Mouse (Mus musculus) forebrain, embryonic 14.5 days (tissue): ENCODE data around the gene Zbtb7b. TPM values are rescaled to one million over a fixed set of nuclear protein-coding genes. Genes with fewer than 3 reads are reported as not detected.

Source experiments
- ATAC-seq: fragments of 200-750 bp; cut with Nextera tagmentation; 2 replicates; pipeline ENCODE4 v1.8.0; 2017; ENCODE audit warnings: mild to moderate bottlenecking, moderate library complexity
- DNase-seq: peaks from one replicate; pipeline ENCODE4 v3.0.0-alpha.2; 2015; ENCODE audit warnings: low spot score
- H3K27ac ChIP-seq: fragments of 300-500 bp; sonication (generic); 2 replicates; pipeline ENCODE4 v1.5.1; 2014; ENCODE audit warnings: low read depth, mild to moderate bottlenecking, control low read depth, low read length, moderate library complexity
- H3K27me3 ChIP-seq: fragments of 300-500 bp; sonication (generic); replicated peaks from 2 replicates; pipeline ENCODE4 v1.6.1; 2014; ENCODE audit warnings: low read length, control low read depth, mixed read lengths; ENCODE audit not compliant: control insufficient read depth, insufficient read depth
- H3K36me3 ChIP-seq: fragments of 300-500 bp; sonication (generic); 2 replicates; pipeline ENCODE4 v1.6.1; 2014; ENCODE audit warnings: low read length, control low read depth; ENCODE audit not compliant: control insufficient read depth, insufficient read depth
- H3K4me1 ChIP-seq: fragments of 300-500 bp; sonication (generic); 2 replicates; pipeline ENCODE4 v1.6.1; 2014; ENCODE audit warnings: antibody characterized with exemption, low read length, control low read depth; ENCODE audit not compliant: control insufficient read depth, insufficient read depth
- H3K4me2 ChIP-seq: fragments of 300-500 bp; sonication (generic); 2 replicates; pipeline ENCODE4 v1.6.1; 2014; ENCODE audit warnings: mild to moderate bottlenecking, control low read depth, low read length
- H3K4me3 ChIP-seq: fragments of 300-500 bp; sonication (generic); 2 replicates; pipeline ENCODE4 v1.5.1; 2014; ENCODE audit warnings: low read depth, low read length, control low read depth
- H3K9ac ChIP-seq: fragments of 300-500 bp; sonication (generic); 2 replicates; pipeline ENCODE4 v1.6.1; 2014; ENCODE audit warnings: mild to moderate bottlenecking, low read length, control low read depth, moderate library complexity
- H3K9me3 ChIP-seq: fragments of 300-500 bp; sonication (generic); replicated peaks from 2 replicates; pipeline ENCODE4 v1.6.1; 2016; ENCODE audit warnings: low read length, control low read depth, mixed read lengths; ENCODE audit not compliant: control insufficient read depth
- WGBS: fragments of 180-500 bp; shearing (Covaris S2); extraction: QIAGEN DNeasy Blood & Tissue Kit; methylation state at CpG from one replicate; pipeline ENCODE4 v1.1.7; 2014; 5-methylcytosine and 5-hydroxymethylcytosine counted together
- polyA plus RNA-seq: library from polyadenylated mRNA; unstranded; fragments of >200 nt; fragmentation: Nextera tagmentation; extraction: Ambion mirVana; gene quantifications from 2 replicates; pipeline ENCODE4 v1.2.1, GENCODE M21; 2014

Zbtb7b gene
- polyA plus RNA-seq, 1 experiment from 2014 or later, result 0.28 TPM

DNA sequence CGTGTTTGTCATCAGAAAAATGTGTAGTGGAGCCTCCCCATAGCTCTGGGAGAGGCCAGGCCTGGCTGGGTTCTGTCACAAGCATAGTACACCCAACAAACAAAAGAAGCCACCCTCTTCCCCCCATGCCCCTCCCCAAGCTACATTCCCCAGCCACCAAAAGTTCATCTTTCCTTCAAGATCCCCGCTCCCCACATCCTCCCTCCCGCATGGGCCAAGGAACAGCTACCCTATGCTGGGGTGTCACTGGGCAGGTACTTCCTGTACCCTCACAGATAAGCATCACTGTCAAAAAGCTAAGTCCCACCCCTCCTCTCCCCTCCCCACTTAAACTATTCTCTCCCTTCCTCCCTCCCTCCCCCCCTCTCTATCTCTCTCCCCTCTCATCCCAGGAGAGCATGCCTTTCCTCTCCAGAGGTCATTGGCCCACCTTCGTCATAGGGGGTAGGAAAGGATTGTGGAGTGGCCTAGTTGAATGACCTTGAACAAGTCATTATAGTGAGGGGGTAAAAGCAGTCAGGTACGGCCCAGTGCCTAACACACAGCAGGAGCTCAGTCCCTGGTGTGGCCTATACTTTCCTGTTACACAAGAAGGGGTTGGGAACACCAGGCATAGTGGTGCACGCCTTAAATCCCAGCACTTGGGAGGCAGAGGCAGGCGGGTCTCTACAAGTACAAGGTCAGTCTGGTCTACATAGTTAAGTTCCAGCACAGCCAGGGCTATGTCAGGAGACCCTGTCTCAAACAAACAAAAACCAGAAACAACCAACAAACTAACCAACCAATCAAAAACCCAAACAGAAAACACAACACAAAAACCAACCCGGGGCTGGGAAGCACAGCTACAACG, 12.3 kb downstream of the Zbtb7b start:
- Histone ChIP-seq H3K27me3 (no peaks in the 10 kb centered on the region), H3K36me3 (no peaks in the 10 kb centered on the region), H3K9ac (no peak overlapping the region), H3K27ac (no peak overlapping the region), H3K4me3 (no peak overlapping the region), H3K4me2 (no peak overlapping the region), H3K9me3 (no peaks in the 10 kb centered on the region), H3K4me1 (no peaks in the 10 kb centered on the region)
- WGBS, result 90% methylated on average over 9 of the region's 9 CpGs
- ATAC-seq, result no peak
- DNase-seq, result no peak

DNA sequence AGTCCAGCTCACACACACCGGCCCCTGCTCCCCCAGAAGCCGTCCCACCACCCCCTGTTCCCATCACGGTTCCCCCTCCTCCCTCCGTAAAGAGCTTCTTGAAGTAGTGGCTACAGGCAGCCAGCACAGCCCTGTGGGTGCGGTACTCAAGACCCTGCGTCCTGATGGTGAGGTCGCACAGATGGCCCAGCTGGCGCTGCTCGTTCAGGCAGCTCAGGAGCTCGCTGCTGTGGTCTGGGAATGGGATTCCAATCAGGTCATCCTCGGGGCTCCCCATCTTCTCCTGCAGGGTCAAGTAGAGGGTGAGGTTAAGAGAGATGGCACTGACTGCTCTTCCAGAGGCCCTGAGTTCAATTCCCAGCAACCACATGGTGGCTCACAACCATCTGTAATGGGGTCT, 13.3 kb downstream of the Zbtb7b start:
- H3K4me2 ChIP-seq, result no peak overlapping the region
- H3K4me1 ChIP-seq, result no peaks in the 10 kb centered on the region
- no peaks in the 10 kb centered on the region for H3K36me3 ChIP-seq
- ATAC-seq (no peak), DNase-seq (no peak)
- no peak overlapping the region for H3K9ac ChIP-seq
- no peaks in the 10 kb centered on the region for H3K27me3 ChIP-seq
- no peaks in the 10 kb centered on the region for H3K9me3 ChIP-seq
- H3K27ac ChIP-seq, result no peak overlapping the region
- 90% methylated on average over 11 of the region's 11 CpGs for WGBS
- no peak overlapping the region for H3K4me3 ChIP-seq

DNA sequence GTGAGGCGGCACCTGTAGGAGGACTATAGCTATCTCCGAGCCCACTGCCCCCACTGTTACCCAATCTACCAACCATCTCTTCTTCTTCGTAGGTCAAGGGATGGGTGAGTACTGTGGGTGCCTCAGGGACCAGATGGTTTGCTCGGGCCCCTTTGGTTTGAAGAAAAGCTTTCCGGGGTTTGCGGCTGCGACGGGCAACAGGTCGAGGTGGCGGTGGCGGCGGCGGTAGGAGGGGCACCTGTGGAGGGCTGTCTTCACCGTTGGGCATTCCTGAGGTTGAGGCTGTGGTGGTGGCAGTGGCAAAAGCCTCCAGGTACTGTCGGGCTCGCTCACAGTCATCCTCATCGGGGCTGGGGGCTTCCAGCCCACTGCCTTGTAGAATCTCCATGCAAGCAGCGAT, 13.9 kb downstream of the Zbtb7b start:
- 94% methylated on average over 18 of the region's 18 CpGs for WGBS
- H3K4me3 ChIP-seq, result no peak overlapping the region
- no peak overlapping the region for H3K9ac ChIP-seq
- no peaks in the 10 kb centered on the region for H3K9me3 ChIP-seq
- H3K27ac ChIP-seq, result no peak overlapping the region
- no peaks in the 10 kb centered on the region for H3K27me3 ChIP-seq
- ATAC-seq (no peak), DNase-seq (no peak)
- no peaks in the 10 kb centered on the region for H3K4me1 ChIP-seq
- no peaks in the 10 kb centered on the region for H3K36me3 ChIP-seq
- no peak overlapping the region for H3K4me2 ChIP-seq

DNA sequence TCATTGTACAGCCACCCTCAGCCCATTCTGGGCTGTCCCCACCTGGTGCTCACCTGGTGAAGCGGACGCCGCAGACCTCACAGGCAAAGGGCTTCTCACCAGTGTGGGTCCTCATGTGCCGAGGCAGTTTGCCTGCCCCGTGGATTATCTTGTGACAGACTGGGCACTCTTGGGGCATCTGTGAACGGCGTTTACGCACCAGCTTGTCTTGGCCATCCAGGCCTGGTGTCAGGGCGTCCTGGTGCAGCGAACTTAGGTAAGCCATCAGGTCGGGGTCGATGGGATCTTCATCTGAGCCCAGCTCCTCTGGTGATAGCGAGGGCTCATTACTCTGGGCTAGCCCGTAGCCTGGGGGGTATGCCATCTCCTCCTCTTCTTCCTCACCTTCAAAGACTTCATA, 14.3 kb downstream of the Zbtb7b start:
- ATAC-seq (no peak), DNase-seq (no peak)
- Histone ChIP-seq H3K4me3 (no peak overlapping the region), H3K4me2 (no peak overlapping the region), H3K27ac (no peak overlapping the region), H3K4me1 (no peaks in the 10 kb centered on the region), H3K27me3 (no peaks in the 10 kb centered on the region), H3K36me3 (no peaks in the 10 kb centered on the region), H3K9ac (no peak overlapping the region), H3K9me3 (no peaks in the 10 kb centered on the region)
- WGBS, result 92% methylated on average over 14 of the region's 14 CpGs

DNA sequence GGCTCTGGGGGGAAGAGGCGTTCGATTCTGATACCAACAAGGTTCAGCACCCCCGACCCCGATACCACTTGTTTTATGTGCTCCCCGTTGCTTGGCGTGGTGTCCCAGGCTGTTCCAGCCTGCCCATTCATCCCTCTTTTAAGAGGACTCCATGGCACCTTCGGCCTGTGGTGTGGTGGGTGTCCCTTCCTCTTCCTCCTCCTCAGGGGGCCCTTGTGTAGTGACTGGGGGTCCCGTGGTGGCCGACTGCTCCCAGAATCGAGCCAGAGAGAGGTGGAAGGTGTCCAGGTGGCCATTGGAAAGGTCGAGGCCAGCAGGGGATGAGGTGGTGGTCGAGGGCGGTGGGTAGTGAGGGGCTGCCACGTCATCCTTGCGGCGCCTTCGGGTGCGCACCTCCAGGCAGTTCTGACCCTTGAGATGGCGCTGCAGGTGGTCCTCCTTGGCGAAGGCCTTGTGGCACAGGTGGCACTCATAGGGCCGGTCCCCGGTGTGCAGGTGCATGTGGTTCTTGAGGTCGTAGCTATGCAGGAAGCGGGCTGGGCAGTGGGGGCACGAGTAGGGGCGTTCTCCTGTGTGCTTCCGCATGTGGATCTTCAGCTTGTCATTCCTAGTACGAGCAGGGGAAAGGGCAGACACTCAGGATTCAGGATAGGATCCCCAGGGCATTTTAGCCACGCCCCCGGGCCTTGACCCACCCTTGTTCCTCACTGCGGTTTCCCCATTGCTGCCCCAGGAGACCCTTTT, 15.0 kb downstream of the Zbtb7b start:
- H3K4me1 ChIP-seq, result no peaks in the 10 kb centered on the region
- no peak for DNase-seq
- no peak overlapping the region for H3K27ac ChIP-seq
- WGBS, result 89% methylated on average over 31 of the region's 31 CpGs
- no peaks in the 10 kb centered on the region for H3K36me3 ChIP-seq
- H3K4me2 ChIP-seq, result no peak overlapping the region
- H3K27me3 ChIP-seq, result no peaks in the 10 kb centered on the region
- no peak for ATAC-seq
- no peak overlapping the region for H3K9ac ChIP-seq
- H3K4me3 ChIP-seq, result no peak overlapping the region
- no peaks in the 10 kb centered on the region for H3K9me3 ChIP-seq

DNA sequence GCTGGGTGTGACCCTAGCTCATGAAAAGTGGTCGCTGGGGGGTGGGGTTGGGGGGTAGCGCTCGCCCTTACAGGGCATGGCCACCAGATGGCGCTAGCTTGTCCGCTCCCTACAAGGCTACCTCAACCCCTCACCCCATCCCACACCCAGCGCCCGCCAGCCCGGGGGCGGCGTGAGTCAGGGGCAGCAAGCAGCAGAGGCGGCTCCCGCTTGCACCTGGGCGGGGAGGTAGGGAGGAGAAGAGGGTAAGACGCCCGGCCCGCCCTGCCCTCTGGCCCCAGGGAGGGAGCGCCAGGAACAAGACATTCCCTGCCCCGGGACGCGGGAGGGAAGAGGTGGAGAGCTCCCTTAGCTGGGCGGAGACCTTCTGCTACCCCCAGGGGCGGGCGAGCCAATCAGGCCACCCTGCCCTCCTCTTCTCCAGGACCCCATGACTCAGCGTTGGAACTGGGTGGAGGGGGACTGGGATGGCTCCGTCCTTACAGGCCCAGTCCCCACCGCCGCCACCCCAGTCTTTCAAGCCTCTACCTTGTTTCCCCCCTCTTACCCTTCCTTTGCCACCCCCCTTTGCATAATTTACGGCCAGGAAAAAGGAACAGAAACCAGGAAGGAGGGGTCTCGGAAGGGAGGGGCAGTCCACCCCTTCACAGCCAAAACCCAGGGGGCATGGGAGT, 16.0 kb downstream of the Zbtb7b start:
- DNase-seq (peak; percentile 81), ATAC-seq (peak; percentile 94)
- no peaks in the 10 kb centered on the region for H3K27me3 ChIP-seq
- no peaks in the 10 kb centered on the region for H3K4me1 ChIP-seq
- no peak overlapping the region for H3K27ac ChIP-seq
- 2% methylated on average over 25 of the region's 29 CpGs for WGBS
- peak overlapping the region; percentile 87 for H3K4me2 ChIP-seq
- no peaks in the 10 kb centered on the region for H3K9me3 ChIP-seq
- H3K9ac ChIP-seq, result peak overlapping the region; percentile 72
- H3K4me3 ChIP-seq, result peak overlapping the region; percentile 45
- H3K36me3 ChIP-seq, result no peaks in the 10 kb centered on the region

DNA sequence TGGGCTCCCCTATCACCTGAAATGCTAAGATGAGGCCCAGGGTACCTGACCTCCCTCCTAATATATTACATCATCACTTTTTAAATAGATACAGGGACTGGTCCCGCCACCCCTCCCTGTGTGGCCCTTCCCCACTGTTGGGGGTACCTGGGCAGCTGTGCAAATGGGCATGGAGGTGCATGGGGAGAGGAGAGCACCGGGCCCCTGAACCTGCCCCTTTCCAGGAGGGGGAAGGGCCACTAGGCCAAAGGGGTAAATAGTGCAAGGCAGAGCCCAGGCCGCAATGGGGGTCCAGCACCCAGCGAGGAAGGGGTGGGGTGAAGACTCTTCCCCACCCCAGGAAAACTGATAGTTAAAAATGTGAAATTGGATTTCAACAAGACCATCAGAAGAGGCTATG, 16.7 kb downstream of the Zbtb7b start:
- no peak overlapping the region; the same call in 1 of the 2 replicates for H3K9ac ChIP-seq
- no peaks in the 10 kb centered on the region for H3K4me1 ChIP-seq
- peak overlapping the region; percentile 87; the same call in 1 of the 2 replicates for H3K4me2 ChIP-seq
- H3K9me3 ChIP-seq, result no peaks in the 10 kb centered on the region
- no peaks in the 10 kb centered on the region for H3K36me3 ChIP-seq
- WGBS, result 68% methylated on average over 4 of the region's 4 CpGs
- ATAC-seq, result peak; percentile 41
- DNase-seq, result no peak
- H3K4me3 ChIP-seq, result no peak overlapping the region
- no peak overlapping the region for H3K27ac ChIP-seq
- no peaks in the 10 kb centered on the region for H3K27me3 ChIP-seq

DNA sequence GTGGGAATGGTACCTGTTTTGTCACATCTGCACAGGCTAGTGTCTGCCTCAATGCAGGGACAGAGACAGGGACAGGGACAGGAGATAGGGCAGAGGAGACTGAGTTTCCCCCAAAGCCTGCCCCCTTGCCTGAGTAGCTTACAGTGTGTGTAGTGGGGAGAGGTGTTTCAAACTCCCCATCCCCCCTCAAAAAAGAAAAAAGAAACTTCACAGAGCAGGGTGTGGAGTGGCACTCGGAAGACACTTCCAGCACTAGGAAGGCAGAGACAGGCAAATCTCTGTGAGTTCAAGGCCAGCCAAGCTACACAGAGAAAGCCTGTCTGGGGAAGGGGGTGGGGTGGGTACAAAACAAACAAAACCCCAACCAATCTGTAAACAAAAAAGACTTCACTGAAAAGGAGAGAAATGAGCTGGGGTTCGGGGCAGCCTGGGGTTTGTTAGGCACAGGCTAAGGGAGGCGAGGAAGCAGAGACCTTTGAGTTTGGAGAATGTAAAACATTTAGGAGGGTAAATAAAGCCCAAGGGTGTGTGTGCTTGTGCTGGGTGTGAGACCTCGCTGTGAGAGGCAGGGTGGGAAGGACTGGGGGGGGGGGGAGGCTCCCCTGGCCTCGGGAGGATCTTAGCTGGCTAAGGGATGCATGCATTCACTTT, 20.9 kb downstream of the Zbtb7b start:
- ATAC-seq (no peak), DNase-seq (no peak)
- Histone ChIP-seq H3K4me3 (no peak overlapping the region), H3K9me3 (no peaks in the 10 kb centered on the region), H3K36me3 (no peaks in the 10 kb centered on the region), H3K27ac (no peak overlapping the region), H3K27me3 (no peaks in the 10 kb centered on the region), H3K4me2 (no peak overlapping the region), H3K9ac (no peak overlapping the region), H3K4me1 (no peaks in the 10 kb centered on the region)
- whole genome bisulfite sequencing, result 45% methylated on average over 5 of the region's 5 CpGs
